Mouse (Mus musculus): Measurements from ENCODE around the gene Lrba. TPM values are rescaled to one million over a fixed set of nuclear protein-coding genes. Genes with fewer than 3 reads are reported as not detected.

The Lrba gene
- polyA plus RNA-seq, 1 experiment from 2014 or later: 2.2 TPM

DNA sequence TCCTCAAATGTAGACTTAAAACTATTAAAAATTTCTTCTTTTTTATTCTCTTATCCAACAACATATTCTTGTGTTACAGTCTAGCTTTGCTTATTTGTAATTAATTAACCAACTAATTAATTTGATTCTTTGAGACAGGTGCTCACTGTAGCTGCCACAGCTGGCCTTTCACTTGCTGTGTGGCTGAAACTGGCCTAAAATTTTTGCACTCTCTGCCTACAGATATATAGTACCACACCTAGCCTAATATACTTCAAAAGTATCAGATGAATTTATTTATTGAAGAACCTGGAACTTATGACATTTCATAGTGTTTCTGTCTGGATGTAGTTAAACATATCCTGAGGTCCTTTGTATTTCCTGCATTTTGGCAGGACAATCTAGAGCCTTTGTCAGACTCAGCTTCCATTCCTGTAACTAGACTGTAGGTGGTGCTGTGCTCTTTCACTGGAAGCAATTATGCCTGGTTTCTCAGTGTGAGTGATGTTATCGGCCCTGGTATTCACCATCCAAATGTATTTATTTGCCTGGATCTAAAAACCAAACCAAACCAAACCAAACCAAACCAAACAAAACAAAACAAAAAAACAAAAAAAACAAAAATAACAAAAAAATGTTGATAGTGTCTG lies 43.7 kb downstream of the Lrba start:
- Histone ChIP-seq H3K4me2 (no peak overlapping the region), H3K9me3 (replicated peaks) (no peaks in the 10 kb centered on the region), H3K27me3 (no peaks in the 10 kb centered on the region), H3K27ac (no peak overlapping the region), H3K36me3 (no peaks in the 10 kb centered on the region), H3K4me1 (replicated peaks) (no peaks in the 10 kb centered on the region), H3K9ac (no peak overlapping the region), H3K4me3 (replicated peaks) (no peak overlapping the region)
- DNase-seq: no peak
- ATAC-seq (ENCODE audit: low read depth): no peak
- WGBS (ENCODE audit: insufficient replicate concordance): 11% methylated on average over 1 of the region's 1 CpGs

- ATAC-seq (ENCODE audit: low read depth): no peak
- WGBS (ENCODE audit: insufficient replicate concordance): 24% methylated on average over 1 of the region's 1 CpGs
These were observed 51.2 kb downstream of the Lrba start for GRCm38 (mm10) chr3:86275651-86276050.

GRCm38 (mm10) chr3:86291326-86291725 lies 66.8 kb downstream of the Lrba start:
- DNase-seq (no peak), ATAC-seq (ENCODE audit: low read depth) (no peak)
- Histone ChIP-seq H3K4me1 (replicated peaks) (no peaks in the 10 kb centered on the region), H3K4me3 (replicated peaks) (no peak overlapping the region), H3K36me3 (no peaks in the 10 kb centered on the region), H3K9me3 (replicated peaks) (no peaks in the 10 kb centered on the region), H3K4me2 (no peak overlapping the region), H3K27me3 (no peaks in the 10 kb centered on the region), H3K27ac (no peak overlapping the region), H3K9ac (no peak overlapping the region)
- 76% methylated on average over 8 of the region's 8 CpGs for WGBS (ENCODE audit: insufficient replicate concordance)

More at GRCm38 (mm10) chr3:86275651-86276050, 51.2 kb downstream of the Lrba start:
- Histone ChIP-seq H3K36me3 (no peaks in the 10 kb centered on the region), H3K27ac (no peak overlapping the region), H3K27me3 (no peaks in the 10 kb centered on the region), H3K9ac (no peak overlapping the region), H3K4me3 (replicated peaks) (no peak overlapping the region), H3K4me2 (no peak overlapping the region), H3K9me3 (replicated peaks) (no peaks in the 10 kb centered on the region), H3K4me1 (replicated peaks) (no peaks in the 10 kb centered on the region)
- no peak for DNase-seq

DNA sequence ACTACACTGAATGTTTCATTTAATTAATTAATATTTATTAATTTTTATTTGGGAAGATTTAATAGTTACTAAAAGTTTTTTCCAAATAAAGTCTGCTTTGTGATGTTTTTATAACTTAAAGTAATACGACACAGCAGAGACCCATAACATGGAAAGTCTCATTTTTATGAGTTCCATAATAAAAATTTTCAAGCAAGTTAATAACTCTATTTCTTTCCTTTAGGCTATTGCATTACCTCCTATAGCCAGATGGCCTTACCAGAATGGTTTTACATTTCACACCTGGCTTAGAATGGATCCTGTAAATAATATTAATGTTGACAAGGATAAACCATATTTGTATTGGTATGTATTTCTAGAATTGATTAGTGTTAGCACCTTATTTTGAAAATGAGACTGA lies 70.4 kb downstream of the Lrba start:
- H3K9ac ChIP-seq: no peak overlapping the region
- H3K27me3 ChIP-seq: no peaks in the 10 kb centered on the region
- no peak overlapping the region for H3K4me2 ChIP-seq
- DNase-seq (no peak), ATAC-seq (ENCODE audit: low read depth) (no peak)
- no peaks in the 10 kb centered on the region for H3K4me1 ChIP-seq (replicated peaks)
- no peak overlapping the region for H3K27ac ChIP-seq
- 78% methylated on average over 1 of the region's 1 CpGs for WGBS (ENCODE audit: insufficient replicate concordance)
- no peaks in the 10 kb centered on the region for H3K9me3 ChIP-seq (replicated peaks)
- H3K4me3 ChIP-seq (replicated peaks): no peak overlapping the region
- H3K36me3 ChIP-seq: no peaks in the 10 kb centered on the region

- DNase-seq (no peak), ATAC-seq (ENCODE audit: low read depth) (no peak)
- WGBS (ENCODE audit: insufficient replicate concordance): 26% methylated on average over 8 of the region's 8 CpGs
- Histone ChIP-seq H3K9ac (no peak overlapping the region), H3K9me3 (replicated peaks) (no peaks in the 10 kb centered on the region), H3K4me1 (replicated peaks) (no peaks in the 10 kb centered on the region), H3K27ac (no peak overlapping the region), H3K36me3 (no peaks in the 10 kb centered on the region), H3K4me2 (no peak overlapping the region), H3K27me3 (no peaks in the 10 kb centered on the region), H3K4me3 (replicated peaks) (no peak overlapping the region)
These were observed 71.7 kb downstream of the Lrba start for GRCm38 (mm10) chr3:86296214-86296613.

DNA sequence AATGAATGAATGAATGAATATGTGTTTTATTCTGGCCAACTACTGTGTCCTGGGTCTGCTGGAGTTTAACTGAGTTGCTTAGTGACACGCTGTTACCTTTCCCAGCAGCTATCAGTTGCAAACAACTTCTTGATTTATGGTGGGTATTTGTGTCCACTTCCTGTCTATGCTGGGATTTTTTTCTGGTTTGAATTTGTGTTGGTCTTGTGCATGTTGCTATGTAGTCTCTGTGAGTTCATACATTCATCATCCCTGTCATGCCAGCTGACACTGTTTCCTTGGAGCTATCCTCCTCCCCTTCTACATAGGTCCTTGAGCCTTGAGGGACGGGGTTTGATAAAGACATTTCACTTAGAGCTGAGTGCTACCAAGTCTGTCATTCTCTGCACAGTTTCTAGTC lies 84.4 kb downstream of the Lrba start:
- WGBS (ENCODE audit: insufficient replicate concordance): 53% methylated on average over 2 of the region's 2 CpGs
- ATAC-seq (ENCODE audit: low read depth): no peak
- Histone ChIP-seq H3K27ac (no peak overlapping the region), H3K27me3 (no peaks in the 10 kb centered on the region), H3K9me3 (replicated peaks) (no peaks in the 10 kb centered on the region), H3K9ac (no peak overlapping the region), H3K4me2 (no peak overlapping the region), H3K36me3 (peaks cover 7% of the 10 kb centered on the region), H3K4me3 (replicated peaks) (no peak overlapping the region), H3K4me1 (replicated peaks) (no peaks in the 10 kb centered on the region)
- DNase-seq: no peak

- no peaks in the 10 kb centered on the region for H3K36me3 ChIP-seq
- ATAC-seq (ENCODE audit: low read depth) (no peak), DNase-seq (no peak)
- H3K4me3 ChIP-seq (replicated peaks): no peak overlapping the region
- no peak overlapping the region for H3K27ac ChIP-seq
- no peak overlapping the region for H3K9ac ChIP-seq
- no peaks in the 10 kb centered on the region for H3K4me1 ChIP-seq (replicated peaks)
- H3K9me3 ChIP-seq (replicated peaks): no peaks in the 10 kb centered on the region
- no peaks in the 10 kb centered on the region for H3K27me3 ChIP-seq
- no peak overlapping the region for H3K4me2 ChIP-seq
- 78% methylated on average over 5 of the region's 5 CpGs for WGBS (ENCODE audit: insufficient replicate concordance)
These were observed 85.7 kb downstream of the Lrba start for GRCm38 (mm10) chr3:86310216-86310615.

DNA sequence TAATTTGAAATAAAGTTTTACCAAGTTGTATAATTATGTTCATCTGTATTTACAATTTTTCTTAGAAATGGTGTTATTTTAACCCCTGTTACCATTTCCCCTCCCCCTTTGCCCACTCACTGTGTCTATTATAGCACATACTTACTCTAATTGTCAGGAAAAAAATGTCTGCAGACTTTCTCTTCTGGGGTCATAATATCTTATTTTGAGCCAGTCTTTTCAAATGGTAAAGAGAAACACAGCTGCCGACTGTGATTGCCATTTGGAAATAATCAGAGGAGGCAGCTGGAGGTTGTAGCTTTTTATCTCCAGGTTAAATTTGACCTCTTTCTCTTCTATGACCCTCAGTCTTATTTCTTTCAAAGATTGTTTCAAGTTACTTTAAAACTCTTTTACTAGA lies 86.9 kb downstream of the Lrba start:
- 49% methylated on average over 1 of the region's 1 CpGs for WGBS (ENCODE audit: insufficient replicate concordance)
- DNase-seq: no peak
- no peaks in the 10 kb centered on the region for H3K27me3 ChIP-seq
- H3K4me2 ChIP-seq: no peak overlapping the region
- no peak overlapping the region for H3K27ac ChIP-seq
- H3K9ac ChIP-seq: no peak overlapping the region
- H3K4me1 ChIP-seq (replicated peaks): no peaks in the 10 kb centered on the region
- H3K36me3 ChIP-seq: no peaks in the 10 kb centered on the region
- ATAC-seq (ENCODE audit: low read depth): no peak
- no peak overlapping the region for H3K4me3 ChIP-seq (replicated peaks)
- H3K9me3 ChIP-seq (replicated peaks): no peaks in the 10 kb centered on the region

DNA sequence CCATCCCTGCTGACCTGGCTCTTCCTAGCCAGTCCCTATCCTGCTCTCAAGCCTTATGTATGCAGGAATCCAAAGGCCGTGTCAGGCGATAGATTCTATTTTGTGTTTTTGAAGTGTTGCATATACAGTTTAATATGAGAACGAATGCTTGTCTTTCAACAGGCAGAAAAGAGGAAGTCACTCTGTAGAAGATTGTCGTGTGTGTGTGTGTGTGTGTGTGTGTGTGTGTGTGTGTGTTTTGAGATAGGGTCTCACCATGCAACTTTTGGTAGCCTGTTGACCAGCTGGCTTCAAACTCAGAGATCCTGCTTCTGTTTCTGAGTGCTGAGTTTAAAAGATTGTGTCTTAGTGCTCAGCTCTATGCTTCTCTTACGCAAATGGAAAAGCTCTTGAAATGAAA lies 93.2 kb downstream of the Lrba start:
- H3K9ac ChIP-seq: no peak overlapping the region
- DNase-seq (no peak), ATAC-seq (ENCODE audit: low read depth) (no peak)
- no peak overlapping the region for H3K4me3 ChIP-seq (replicated peaks)
- H3K27me3 ChIP-seq: no peaks in the 10 kb centered on the region
- WGBS (ENCODE audit: insufficient replicate concordance): 42% methylated on average over 5 of the region's 5 CpGs
- no peaks in the 10 kb centered on the region for H3K36me3 ChIP-seq
- H3K27ac ChIP-seq: no peak overlapping the region
- H3K9me3 ChIP-seq (replicated peaks): no peaks in the 10 kb centered on the region
- no peak overlapping the region for H3K4me2 ChIP-seq
- no peaks in the 10 kb centered on the region for H3K4me1 ChIP-seq (replicated peaks)

DNA sequence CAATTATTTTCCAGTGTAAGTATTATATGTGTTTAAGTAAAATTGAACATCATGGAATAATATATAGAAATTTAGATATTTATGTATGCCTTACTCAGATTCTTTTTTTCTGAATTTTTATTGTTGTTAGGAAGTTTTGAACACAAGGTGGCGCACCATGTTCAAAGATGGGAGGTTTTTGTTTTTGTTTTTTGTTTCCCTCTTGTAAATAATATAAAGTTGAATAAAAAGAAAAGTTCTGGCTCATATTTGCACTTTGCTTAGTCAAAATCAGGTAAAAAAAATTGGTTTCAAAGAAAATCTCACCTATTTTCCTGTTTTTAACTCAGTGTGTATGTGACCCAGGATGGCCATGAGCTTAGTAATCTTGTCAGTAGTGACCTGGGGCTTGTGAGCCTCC lies 104.1 kb downstream of the Lrba start:
- H3K4me2 ChIP-seq: no peak overlapping the region
- no peak overlapping the region for H3K27ac ChIP-seq
- H3K9me3 ChIP-seq (replicated peaks): no peaks in the 10 kb centered on the region
- ATAC-seq (ENCODE audit: low read depth) (no peak), DNase-seq (no peak)
- H3K4me1 ChIP-seq (replicated peaks): no peaks in the 10 kb centered on the region
- 20% methylated on average over 1 of the region's 1 CpGs for whole genome bisulfite sequencing (ENCODE audit: insufficient replicate concordance)
- H3K27me3 ChIP-seq: no peaks in the 10 kb centered on the region
- 0 out of 2 replicates have a peak, but pooled peaks cover 2% of the 10 kb centered on the region for H3K36me3 ChIP-seq
- H3K4me3 ChIP-seq (replicated peaks): no peak overlapping the region
- no peak overlapping the region for H3K9ac ChIP-seq

DNA sequence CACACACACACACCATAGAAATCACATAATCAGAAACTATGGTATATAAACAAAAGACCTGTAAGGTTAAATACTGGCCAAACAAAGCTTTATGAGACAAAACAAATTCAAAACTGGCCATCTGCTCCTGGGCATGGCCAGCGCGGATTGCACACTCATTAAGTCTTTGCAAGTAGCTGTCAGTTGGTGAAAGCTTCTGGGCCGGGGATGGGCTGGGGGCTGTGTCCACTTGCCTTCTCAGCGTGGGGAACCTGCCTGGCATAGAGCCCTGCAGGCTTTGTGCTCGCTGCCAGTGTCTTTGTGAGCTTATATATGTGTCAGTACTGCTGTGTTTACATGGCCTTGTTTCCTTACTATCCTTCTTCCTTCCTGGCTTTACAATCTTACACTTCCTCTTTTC lies 118.8 kb downstream of the Lrba start:
- Histone ChIP-seq H3K4me1 (replicated peaks) (no peaks in the 10 kb centered on the region), H3K36me3 (0 out of 2 replicates have a peak, but pooled peaks cover under 1% of the 10 kb centered on the region), H3K4me3 (replicated peaks) (no peak overlapping the region), H3K9ac (no peak overlapping the region), H3K4me2 (no peak overlapping the region), H3K9me3 (replicated peaks) (no peaks in the 10 kb centered on the region), H3K27ac (no peak overlapping the region), H3K27me3 (no peaks in the 10 kb centered on the region)
- 61% methylated on average over 5 of the region's 5 CpGs for WGBS (ENCODE audit: insufficient replicate concordance)
- ATAC-seq (ENCODE audit: low read depth): no peak
- DNase-seq: no peak

- ATAC-seq (ENCODE audit: low read depth) (no peak), DNase-seq (no peak)
- Histone ChIP-seq H3K9ac (no peak overlapping the region), H3K4me1 (replicated peaks) (no peaks in the 10 kb centered on the region), H3K4me3 (replicated peaks) (no peak overlapping the region), H3K4me2 (no peak overlapping the region), H3K27me3 (no peaks in the 10 kb centered on the region), H3K36me3 (peaks cover 5% of the 10 kb centered on the region; the same call in 1 of the 2 replicates), H3K9me3 (replicated peaks) (no peaks in the 10 kb centered on the region), H3K27ac (no peak overlapping the region)
- WGBS (ENCODE audit: insufficient replicate concordance): 57% methylated on average over 5 of the region's 5 CpGs
These were observed 138.0 kb downstream of the Lrba start for GRCm38 (mm10) chr3:86362486-86362885.

Measured in liver, embryonic 13.5 days (tissue).